Mouse (Mus musculus) kidney, postnatal 36 days (tissue): Measurements from ENCODE around the gene Nt5c3.

Experiments used
- DNase-seq, 2 experiments: peaks; one replicate each; pipeline ENCODE4 v3.0.0; 2021 to 2022; ENCODE audit warnings: mixed read lengths in 2 of 2

Gene Nt5c3

DNA sequence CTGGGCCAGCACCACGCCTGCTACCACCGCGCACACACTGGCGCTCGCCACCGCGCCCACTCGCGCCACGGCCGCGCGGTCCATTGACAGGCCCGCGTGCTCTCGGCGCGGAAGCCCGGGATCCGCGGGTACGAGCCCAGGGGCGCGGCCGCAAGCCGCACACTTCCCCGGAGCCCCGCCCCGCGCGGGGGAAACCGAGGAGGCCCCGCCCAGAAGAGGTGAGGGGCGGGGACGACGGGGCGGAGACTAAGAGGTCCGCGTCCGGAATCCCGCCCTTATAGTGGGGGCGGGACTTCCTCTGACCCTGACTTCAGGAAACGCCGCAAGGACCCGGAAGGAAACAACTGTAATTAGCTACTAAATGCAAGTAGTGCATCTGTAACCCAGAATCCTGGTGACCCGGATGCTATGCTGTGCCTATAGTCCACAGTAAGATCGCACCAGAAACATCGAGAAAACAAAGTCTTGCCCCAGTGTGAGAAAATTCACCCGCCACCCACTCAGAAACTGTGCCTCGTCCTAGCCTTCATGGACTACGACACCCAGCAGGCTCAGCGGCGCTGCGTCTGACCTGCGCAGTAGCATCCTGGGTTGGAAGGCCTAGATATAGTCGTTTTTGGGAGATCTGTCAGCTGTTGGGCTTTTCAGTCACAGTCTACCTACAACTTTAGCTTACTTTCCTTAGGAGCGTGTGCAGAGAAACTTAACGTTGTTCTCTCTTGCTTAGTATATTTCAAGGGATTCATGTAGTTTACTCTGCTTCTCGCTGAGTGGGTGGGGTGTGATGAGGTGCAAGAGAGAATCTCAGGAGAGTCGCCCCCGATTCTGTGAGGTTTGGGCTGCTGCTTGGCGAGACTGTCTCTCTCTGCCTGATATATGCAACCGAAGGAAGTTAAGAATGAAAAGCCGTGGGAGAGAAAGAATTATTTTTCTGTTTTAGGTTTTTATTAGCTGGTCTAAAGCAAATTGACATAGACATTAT, at the start of gene Nt5c3, which contains the start of gene Vmn1r4:
Gene Nt5c3 (minus strand): TSS at position 207 of the 982 bp plus-strand sequence.
Gene Vmn1r4 (plus strand): TSS at position 290 of the 982 bp plus-strand sequence.
- peak; percentile 95 to 97 for DNase-seq

DNA sequence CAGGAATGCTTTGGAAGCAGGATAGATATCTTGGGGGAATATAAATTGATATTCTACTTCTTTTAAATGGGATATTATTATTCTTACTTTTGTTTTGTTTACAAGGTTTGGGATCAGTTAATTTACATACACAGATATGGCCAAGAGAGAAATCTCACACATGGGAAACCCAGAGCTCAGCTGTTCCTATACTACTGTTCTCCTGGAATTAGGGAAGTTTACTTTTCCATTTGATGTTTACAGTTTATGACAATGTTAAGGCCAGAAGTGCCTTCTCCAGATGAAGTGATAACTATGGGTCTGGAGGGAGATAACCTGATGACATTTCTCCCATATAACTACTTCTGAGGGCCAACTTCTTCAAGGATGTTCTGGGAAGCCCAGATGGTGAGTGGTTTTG, 46.2 kb upstream of the Nt5c3 start, which contains the start of gene Vmn1r5:
Gene Vmn1r5 (plus strand): TSS at position 301 of the 400 bp plus-strand sequence.
- DNase-seq = no peak

DNA sequence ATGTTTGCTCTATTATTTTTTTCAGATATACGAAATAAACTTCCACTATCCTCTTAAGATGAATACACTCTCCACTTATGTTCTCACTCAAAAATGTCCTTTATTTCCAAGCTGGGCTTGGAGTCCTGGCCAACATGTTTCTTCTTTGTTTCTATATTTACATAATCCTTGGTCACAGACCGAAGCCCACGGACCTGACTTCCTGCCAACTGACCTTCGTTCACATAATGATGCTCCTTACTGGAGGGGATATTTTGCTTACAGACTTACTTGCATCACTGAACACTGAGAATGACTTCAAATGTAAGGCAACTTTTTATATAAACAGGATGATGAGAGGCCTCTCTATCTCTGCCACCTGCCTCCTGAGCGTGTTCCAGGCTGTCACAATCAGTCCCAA, 32.7 kb upstream of the Nt5c3 start:
- DNase-seq = peak; percentile 78 to 84

DNA sequence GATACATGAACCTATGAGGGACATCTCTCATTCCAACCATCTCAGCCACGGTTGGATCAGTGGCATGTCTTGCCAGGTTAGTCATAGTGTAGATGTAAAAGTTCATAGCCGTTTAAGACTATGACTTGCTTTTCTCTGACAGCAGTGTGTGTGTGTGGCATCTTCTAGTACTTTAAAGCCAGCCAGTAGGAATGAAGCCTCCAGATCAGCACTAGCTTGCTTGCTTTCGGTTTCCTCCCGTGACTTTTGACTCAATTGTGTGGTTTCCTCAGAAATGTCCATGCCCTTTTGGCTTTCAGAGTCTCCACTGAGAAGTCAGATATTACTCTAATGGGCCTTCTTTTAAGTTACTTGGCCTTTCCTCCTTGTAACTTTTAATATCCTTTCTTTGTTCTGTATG, 10.6 kb upstream of the Nt5c3 start:
- no peak for DNase-seq

DNA sequence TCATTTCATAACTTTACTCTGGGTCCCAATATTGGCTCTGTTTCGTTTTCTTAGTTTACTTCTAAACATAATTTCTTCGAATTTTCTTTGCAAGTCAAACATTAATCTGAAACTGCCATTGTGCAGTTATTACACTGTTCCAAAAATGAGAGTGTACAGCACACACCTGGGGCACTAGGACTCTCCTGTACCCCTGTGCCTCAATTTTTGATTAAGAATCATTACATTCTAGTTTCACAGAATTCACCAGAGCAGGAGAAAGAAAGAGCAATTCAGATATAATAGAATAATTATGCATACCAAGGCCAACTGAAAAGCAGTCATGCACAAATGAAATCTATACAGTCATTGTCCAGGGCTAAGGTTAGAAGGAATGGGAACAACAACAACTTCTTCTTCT, 8.7 kb upstream of the Nt5c3 start:
- no peak for DNase-seq

DNA sequence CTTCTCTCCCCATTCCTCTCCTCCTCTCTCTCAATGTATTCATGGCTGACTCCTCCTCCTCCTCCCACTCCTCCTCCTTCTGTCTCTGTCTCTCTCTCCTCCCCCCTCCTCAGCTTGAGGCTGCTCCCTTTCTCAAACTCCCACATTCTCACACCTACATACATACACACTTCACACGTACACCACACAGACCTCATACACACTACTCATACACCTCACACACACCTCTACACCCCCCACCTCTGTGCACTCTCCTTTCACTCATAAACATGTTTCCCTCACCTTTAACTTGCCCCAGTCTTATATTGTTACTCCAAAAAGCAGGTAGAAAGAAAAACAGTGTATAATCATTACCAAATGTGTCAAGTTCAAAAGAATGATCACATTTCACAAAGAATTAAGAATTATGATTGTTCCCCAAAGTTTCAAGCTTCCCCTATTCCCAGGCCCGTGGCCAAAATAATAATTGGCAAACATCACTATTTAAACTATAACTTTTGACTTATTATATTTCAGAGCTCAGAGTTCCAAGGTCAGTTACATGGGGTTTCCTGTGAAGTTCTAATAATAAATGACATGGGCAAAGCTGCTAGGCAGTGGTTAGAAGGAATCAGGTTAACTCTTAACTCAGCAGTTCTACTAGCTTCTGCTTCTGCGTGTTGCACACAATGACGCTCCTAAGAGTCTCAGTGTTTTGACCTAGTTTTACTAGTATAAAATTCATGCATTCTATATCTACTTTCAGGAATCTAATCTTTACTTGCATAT, 8.1 kb upstream of the Nt5c3 start:
- no peak for DNase-seq

DNA sequence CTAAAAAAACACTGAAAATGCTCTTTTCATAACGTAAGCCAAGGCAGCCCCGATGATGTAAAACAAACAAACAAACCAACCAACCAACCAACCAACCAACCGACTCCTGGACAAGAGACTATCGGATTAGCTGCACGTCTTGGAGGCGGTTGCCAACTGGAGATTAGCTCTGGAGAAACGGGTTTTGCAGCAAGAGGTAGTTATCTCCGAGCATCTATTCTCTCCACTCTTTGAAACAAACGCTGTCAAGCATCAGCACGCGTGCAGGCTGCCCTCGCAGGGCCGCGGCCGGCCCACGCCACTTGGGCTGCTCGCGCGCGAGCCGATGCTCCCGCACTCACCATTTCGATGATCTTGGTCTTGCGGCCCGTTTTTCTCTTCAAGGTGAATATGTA, 404 bp downstream of the Nt5c3 start:
- no peak for DNase-seq

DNA sequence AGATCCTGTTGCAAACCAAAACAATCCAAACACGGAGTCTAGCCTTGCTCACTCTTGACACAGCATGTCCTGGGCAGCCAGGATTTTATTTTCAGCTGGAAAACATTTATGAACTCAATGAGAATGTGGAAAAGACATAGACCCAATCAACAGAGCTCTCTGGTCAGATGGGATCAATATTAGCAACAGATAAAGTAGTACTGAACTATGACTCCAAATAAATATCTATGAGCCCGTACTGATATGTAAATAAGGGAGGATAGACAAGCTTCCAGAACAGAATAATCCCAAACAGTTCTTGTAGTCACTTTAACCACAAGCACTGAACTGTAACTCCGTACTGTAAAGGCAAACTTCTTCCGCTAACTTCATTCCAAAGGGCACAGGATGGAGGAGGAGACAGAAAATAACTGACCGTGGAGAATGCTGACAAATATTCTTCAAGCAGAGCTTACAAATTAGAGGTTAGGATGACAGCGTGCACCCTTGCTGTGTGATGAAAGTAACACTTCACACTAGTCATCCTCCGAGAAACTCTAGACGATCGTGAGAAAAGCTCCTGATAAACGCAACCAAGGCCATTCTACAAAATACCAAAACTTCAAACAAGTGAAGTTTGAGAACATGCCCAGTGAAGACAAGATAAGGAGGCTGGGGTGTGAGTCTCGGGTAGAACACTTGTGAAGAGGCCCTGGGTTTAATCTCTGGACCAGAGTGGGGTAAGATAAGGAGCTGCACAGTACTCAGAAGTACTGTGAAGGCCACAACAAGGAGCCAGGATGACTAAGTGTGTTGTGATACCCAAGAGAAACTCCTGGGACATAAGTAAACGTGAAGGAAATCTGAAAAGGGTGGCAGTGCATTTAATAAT, 3.3 kb downstream of the Nt5c3 start:
- peak; percentile 56 to 82 for DNase-seq

DNA sequence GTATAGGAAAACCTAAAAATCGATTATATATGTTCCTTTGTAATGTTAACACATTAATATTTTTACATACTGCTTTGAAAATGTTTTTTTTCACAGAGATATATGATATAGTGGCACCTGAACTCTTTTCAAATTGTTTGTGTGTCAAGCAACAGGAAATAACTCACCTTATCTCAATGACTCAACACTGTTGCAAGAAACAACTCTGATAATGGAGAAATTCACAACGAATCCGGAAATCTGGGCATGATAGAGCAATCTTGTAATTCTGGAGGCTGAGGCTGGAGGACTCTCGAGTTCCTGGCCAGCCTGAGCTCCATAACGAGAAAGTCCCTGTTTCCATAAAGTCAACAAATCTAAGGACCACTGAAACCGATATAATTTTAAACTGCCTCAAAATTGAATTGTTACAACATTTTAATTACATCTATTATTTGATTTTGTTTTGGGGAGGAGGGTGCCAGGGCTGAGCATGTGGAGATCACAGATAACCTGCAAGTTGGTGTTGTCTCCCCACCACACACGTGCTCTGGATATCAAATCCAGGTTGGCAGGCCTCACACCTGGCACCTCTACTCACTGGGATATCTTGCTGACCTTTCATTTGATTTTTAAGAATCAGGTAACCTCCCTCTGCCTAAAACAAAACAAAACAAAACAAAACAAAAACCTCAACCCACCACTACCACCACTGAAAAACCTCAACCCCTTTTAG, 4.2 kb downstream of the Nt5c3 start:
- DNase-seq = no peak

DNA sequence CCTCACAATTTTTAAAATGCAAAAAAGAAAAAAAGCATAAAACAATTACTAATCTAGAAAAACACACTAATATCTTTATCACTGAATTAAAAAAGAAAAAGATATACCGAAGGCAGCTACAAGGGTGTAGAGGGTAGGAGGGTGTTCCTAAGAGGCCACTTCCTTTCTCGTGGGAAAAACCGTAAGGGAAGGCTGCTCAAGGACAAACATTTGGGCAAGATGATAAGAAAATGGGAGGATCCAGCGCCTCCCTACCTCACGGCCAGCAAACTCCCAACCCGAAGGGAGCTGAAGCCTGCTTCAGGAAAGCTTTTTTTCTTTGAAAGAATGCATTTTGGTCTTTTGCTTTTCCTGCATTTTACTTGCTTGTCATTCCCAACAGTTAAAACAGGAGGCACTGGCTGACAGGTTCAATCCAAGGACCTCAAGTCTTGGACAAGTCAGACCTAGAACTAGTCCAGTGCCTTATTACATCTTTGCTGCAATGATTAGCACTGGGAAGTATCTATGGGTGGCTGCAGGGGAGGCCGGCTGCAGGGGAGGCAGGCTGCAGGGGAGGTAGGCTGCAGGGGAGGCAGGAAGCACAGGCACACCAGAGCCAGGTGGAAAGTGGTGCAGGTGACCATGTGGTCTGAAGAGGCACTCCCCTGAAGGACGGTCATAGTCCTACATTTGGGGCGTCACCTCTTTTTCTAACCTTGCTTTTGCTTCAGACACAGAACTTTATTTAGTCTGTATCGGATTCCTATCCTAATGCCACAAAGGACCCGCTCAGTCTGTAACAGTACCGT, 6.0 kb downstream of the Nt5c3 start:
- DNase-seq = no peak

DNA sequence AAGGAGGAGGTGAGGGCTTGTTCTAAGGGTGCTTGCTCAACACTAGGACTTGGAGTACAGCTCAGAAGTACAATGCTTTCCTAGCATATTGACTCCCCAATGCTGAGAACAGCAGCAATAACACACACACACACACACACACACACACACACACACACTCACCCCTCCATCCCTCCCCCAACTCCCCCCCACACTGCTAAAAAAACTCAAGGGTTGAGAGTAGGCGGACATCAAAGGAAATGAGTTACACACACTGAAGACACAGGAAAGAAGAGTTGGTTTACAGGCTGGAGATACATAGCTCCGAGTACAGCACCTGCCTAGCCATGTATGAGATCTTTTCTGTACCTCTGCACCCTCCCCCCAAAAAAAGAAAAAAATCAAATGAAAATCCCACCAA, 7.5 kb downstream of the Nt5c3 start:
- DNase-seq = no peak

DNA sequence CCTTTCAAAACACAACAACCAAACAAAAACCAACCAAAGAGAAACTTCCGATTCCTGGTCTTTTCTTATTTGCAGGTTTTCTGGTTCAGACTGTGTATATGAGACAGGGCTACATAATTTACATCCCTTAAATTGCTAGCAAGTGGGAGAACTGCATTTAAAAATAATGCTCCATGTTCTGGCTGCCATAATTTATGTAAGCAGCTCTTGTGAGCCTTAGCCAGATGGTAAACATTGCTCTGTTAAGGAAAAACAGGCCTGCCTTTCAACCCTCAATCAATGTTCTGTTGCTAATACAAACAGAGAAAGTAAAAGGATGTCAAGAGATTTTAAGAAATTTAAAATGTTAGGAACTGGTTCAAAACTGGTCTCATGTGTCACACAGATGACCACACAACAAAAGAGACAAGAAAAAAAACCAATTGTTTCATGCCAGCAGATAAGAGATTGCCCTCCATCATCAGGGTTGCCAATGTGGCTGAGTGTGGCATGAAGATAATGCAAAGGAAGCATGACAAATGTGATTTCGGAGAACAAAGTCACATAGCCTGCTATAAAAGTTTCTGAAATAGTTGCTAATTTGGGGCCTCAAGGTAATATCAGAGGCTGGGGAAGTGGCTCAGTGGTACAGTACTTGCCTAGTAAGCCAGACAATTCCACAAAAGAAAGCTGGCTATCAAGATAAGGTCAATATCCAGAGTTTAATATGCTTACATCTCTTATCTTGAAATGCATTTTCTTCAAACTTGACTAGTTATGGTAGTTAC, 10.5 kb downstream of the Nt5c3 start:
- no peak for DNase-seq

DNA sequence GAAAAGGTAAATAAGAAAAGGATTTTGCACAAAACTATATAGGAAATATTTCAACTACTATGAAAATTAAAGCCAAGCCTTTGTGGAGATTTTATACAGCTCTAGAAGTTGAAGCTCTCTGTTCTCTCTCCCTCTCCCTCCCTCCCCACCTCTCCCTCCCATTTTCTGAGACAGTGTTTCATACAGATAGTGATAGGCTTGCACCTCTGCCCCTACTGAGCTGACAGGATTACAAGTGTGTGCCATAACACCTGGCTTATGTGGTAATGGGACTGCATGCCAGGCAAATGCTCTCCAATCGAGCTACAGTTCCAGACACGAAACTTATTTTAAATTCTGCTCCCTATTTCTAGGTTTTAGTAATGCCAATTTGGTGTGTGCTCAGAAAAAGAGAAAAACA, 12.8 kb downstream of the Nt5c3 start:
- DNase-seq = no peak

DNA sequence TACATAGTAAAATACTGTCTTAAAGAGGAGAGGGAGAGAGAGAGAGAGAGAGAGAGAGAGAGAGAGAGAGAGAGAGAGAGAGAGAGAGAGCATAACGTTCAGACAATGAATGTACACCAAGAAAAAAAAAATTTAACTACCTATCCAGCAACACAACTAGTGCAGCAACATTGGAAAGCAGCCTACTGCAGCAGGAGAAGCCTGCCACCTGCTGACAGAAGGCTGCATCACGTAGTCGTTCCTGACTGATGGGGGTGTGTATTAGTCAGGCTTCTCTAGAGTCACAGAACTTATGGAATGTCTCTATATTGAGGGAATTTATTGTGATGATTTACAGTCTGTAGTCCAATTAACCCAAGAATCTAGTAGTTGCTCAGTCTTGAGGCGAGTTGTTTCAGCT, 14.8 kb downstream of the Nt5c3 start:
- DNase-seq = peak; percentile 78 to 87

DNA sequence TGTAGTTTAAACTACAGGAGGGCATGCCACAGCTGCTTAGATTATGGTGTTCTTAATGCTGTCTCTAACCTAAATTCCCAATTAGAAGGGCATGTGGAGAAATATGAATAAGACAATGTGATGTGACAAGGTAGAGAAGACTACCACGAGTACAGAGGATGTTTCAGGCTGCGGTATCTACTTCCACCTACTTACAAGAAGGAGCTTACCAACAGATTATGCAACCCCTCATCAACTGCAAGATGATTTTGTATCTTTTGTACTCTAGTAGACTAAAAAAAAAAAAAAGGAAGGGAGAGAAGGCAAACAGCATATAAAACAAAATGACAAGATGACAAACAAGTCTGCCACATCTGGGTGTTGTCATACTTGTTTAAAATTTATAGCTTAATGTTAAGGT, 15.3 kb downstream of the Nt5c3 start:
- DNase-seq = no peak

DNA sequence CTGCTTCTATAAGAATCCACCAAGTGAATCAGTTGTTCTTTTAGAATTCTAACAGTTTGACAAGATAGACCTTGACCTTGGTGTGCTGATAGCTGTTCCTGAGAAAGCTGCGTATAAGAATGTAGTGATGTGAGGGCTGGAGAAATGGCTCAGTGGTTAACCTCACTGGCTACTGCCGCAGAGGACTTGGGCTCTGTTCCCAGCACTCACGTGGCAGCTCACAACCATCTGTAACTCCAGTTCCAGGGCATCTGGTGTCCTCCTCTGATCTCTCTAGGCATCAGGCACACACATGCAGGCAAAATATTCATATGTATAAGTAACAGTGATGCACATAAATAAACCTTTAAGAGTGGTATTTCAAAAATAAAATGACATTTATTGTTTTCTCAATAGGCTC, 15.8 kb downstream of the Nt5c3 start:
- DNase-seq = no peak

DNA sequence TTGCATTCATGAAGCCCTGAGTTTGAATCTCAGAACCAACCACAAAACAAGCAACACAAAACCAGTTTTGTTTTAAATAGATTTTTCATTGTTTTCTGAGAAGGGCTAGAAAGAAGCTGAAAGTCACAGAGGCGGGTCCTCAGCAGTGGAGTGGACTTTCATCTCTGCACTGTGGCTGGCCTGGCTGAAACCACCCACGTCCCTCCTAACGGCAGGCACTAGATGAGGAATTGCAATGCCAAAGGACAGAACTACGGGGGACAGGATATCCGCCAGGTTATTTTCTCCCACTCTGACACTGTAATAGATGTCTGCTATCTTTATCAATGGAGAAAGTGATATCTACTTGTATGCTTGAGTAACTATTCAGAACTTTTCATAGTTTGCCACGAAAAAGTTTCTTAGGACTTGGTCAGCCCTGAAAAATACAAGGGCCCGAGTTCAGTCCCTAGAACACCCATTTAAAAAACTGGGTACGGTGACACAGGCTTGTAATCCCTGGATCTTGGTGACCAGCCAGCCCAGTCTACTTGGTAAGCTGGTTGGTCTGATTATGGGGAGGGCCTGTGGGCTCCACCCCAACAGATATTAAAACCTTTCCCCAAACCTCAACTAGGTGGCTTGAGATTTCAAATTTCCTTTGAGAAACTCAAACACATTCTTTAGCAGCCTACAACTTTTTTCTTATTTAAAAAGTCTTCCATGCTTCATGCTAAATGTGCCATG, 17.4 kb downstream of the Nt5c3 start:
- DNase-seq = peak; percentile 70 to 79

DNA sequence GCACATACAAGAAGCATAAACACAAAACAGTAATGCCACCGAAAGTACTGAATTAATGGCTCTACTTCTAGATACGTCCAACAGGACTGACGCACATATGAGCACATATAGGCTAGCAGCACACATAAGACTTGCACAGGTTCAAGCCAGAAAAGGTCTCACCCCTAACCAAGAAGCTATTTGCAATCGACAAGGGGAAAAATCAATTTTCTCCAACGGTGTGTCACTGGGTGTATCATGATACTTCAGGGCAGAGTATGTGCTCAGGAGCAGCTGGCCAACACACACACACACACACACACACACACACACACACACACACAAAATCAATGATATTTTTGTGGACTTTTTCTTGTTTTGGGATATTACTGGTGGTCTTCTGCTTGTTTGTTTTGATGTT, 18.2 kb downstream of the Nt5c3 start:
- DNase-seq = no peak

DNA sequence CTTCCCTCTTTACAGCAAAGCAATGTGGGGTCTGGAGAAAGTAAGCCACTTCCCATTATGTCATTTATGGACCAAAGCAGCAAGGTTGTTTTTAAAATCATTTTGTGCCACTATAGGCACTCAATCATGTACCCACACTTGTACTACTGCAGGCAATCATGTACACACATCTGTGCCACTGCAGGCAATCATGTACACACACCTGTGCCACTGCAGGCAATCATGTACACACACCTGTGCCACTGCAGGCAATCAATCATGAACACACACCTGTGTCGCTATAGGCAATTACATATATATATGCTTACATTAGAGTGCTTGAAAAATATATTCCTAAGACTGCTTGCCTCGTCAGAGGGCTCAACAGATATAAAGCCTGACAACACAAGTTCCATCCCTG, 18.8 kb downstream of the Nt5c3 start:
- DNase-seq = no peak

DNA sequence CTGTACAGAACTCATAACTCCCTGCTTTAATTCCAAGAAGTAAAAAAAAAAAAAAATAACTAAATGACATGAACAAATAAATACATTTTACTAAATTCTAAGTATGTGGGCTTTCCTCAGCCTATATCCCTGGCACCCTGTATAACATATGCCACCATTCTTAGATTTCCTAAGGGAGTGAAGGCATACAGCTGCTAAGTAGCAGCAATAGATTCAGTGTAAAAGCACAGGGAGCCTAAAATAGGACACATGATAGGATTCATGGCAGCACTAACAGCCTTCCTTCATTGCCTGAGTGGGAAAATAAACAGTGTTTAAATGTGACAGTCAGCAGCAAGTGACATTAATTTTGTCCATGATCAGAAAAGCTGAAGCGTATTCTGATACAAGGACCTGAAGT, 19.4 kb downstream of the Nt5c3 start:
- DNase-seq = no peak
